Mouse (Mus musculus) spleen, postnatal 4 days (tissue): Measurements from ENCODE around the gene Pmm1.

ENCODE experiments used
- DNase-seq, 2 experiments: peaks; one replicate each; pipeline ENCODE4 v3.0.0; 2022; ENCODE audit warnings: low spot score in 2 of 2

Pmm1 gene

GRCm38 (mm10) chr15:81956457-81956856 is 4.3 kb downstream of the Pmm1 start:
- peak; percentile 54 to 86 for DNase-seq

- no peak for DNase-seq
These were observed 5.3 kb downstream of the Pmm1 start for GRCm38 (mm10) chr15:81955414-81955813.

GRCm38 (mm10) chr15:81954716-81955115 is 6.0 kb downstream of the Pmm1 start:
- no peak for DNase-seq

DNA sequence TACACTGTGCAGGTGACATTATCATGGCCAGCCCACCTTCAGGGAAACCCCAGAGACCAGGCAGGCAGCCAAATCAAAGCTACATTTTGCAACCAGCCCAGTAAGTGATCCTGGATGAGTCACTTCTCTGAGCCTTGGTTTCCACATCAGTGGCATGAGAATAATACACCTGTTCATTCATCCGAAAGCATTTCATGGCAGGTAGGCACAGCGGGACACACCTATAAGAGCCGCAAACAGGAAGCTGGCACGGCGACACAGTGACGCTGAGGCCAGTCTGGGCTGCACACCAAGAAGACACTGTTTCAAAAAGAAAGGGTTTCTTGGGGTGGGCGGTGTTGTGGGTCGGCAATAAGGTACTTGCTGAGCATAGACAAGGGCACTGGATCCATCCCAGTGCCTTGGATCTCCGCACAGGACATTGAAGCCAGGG is 6.6 kb downstream of the Pmm1 start:
- DNase-seq: no peak

DNA sequence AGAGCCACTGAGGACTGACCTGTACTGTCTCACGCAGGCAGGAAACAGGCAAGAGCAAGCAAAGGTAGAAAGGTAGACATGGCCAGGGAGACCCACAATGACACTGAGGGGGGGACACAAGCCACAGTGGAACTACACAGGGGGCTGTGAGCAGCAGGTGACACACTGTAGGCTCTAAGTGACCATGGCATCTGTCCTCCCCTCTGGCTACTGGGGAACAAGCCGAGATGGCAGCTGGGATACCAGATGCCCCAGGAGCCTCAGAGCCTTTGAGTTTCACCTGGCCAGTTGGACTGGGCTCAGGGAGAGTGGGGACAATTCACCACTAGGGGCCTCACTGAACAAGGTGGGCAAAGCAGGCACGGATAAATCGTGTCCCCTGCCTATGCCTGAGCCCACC is 8.4 kb downstream of the Pmm1 start:
- no peak for DNase-seq

- DNase-seq: peak in 1 of 2 experiments; percentile 56
These were observed 9.6 kb downstream of the Pmm1 start for GRCm38 (mm10) chr15:81951159-81951558.

DNA sequence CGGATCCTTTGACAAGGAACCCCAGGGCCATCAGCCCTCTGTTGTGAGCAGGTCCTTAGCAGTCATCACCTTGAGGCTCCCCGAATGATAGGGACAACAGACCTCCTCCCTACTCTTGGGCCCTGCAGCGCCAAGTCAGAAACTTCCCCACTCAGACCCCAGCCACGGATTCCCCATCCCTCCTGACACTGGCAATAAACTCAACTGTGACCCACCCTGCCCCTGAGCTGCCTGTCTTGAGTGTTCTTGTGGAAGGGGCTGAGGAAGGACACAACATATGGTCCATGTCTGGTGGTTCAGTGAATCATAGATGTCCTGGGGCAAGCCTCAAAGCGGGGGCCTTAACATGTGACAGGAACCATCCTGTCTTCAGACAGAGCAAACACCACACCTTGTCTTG is 10.0 kb downstream of the Pmm1 start:
- no peak for DNase-seq

GRCm38 (mm10) chr15:81949476-81950131 is 11.1 kb downstream of the Pmm1 start:
- DNase-seq: peak in 1 of 2 experiments; percentile 56

DNA sequence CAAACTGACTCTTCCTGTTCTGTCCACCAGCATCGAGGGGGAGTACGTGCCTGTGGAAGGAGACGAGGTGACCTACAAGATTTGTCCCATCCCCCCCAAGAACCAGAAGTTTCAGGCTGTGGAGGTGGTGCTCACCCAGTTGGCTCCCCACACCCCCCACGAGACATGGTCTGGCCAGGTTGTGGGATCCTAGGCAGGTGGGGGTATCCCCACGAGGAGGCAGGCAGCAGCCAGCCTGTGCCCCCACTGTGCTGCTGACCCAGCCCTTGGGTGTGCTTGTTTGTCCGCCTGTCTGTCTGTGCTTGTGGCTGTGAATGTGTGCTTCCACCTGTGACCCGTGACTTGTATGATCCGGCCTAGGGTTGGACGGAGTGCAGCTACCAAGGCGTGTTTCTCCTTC is 11.7 kb downstream of the Pmm1 start:
- DNase-seq: peak in 1 of 2 experiments; percentile 59

DNA sequence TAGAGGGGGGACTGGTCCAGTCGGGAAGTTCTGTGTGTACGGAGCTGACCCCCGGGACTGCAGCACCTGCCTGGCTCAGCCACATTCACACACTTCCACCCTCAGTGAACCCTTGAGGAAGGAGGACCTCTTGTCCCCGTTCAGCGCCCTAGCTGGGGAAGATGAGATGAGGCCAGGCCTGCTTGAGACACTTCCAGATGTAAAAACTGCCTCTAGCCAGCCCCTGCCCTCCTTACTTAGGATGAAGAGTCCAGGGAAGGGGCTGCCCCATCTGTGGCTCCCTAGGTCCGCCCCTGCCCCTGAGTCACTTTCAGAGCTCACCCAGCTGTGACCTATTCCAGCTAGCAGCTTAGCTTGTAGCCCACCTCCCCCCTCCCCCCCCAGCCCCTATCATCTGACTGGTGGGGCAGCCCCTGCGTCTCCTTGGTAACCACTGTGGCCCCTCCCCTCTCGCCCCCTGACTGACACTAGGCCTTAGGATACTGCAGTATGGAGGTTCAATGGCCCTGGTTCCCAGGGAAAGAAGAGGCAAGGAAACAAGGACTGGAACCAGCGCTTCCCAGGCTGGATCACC is 17.5 kb downstream of the Pmm1 start:
- peak in 1 of 2 experiments; percentile 52 for DNase-seq

DNA sequence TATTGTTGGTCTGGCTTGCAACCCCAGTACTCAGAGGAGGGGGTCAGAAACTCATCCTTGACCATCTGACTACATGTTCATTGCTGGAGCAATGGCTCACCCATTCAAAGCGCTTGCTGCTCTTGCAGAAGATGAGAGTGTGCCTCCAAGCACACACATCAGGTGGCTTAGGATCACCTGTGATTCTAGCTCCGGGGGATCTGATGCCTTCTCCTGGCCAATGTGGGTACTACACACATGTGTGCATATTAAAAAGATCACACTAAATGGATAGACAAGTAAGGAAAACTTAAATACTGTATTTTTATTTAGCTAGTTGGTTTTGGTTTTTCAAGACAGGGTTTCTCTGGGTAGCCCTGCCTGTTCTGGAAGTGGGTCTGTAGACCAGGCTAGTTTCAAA is 19.7 kb downstream of the Pmm1 start:
- peak in 1 of 2 experiments; percentile 54 for DNase-seq

- DNase-seq: peak in 1 of 2 experiments; percentile 47
These were observed 20.5 kb downstream of the Pmm1 start for GRCm38 (mm10) chr15:81940219-81940618.

- DNase-seq: no peak
These were observed 21.0 kb downstream of the Pmm1 start for GRCm38 (mm10) chr15:81939774-81940173.

DNA sequence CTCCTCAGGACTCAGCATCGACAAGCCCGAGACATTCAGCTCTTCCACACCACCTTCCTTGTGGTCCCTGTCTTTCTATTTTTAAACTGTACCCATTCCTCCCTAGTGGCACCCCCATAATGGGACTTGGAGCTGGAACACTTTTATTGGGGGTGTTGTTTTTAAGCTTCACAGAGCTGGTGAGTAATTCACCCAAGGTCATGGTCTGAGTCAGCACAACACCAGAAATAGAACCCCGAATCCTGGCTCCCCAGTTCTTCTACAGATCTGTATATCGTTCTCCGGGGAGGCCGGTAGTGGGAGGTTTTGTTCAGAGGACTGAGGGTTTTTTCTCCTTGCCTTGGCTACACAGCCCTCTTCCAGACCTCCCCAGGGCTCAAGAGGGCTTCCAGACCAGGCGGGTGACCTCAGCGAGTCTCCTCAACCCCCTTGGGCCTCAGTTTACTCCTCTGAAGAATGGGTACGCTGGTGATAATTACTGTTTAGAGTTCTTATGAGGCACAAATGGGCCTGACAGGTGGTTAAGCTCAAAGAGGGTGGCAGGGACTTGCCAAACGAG is 21.5 kb downstream of the Pmm1 start:
- peak in 1 of 2 experiments; percentile 55 for DNase-seq

- no peak for DNase-seq
These were observed 22.5 kb downstream of the Pmm1 start for GRCm38 (mm10) chr15:81938246-81938645.

DNA sequence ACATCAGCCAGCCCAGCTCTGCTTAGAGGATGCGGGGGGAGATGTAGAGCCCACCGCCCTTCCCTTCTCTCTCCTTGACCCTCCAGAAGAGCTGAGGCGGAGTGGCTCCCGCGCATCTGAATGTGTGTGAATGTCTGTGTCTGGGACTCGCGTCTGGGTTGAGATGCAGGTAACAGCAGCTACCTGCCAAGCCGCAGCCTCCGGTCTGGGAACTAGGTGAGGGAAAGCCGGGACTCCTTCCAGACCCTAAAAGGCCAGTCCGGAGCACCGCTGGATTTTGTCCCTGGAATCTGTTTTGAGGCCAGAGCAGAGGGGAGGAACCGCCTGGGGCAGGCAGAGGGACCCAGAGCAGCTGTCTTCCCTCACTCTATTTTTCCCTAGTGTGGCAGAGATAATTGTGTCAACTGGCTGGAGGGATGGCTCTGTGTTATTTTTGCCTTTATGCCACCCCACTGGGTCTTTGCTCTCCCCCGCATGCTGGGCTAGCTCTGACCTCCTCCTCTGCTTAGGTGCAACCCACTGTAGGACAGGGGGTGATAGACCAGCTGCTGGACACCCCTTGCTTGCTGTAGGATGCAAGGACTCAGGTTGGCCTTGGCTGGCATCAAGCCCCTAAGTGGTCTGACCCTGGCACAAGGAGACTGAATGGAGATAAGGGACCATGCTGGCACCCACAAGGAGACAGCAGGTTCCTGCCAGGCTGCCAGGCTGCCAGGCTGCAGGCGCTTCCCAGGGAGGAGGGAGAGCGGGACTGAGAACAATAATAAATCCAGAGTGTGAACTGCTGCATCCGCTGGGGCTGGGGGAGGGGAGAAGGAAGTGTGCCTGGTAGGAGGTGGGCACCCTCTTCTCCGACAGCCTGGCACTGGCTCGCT is 23.4 kb downstream of the Pmm1 start:
- no peak for DNase-seq

- DNase-seq: no peak
These were observed 24.1 kb downstream of the Pmm1 start, which contains the start of gene Csdc2 for GRCm38 (mm10) chr15:81936679-81937078. Gene Csdc2, plus strand, starts transcription at chr15:81936759.

- no peak for DNase-seq
These were observed 24.7 kb downstream of the Pmm1 start for GRCm38 (mm10) chr15:81935869-81936637.

GRCm38 (mm10) chr15:81933986-81934385 is 26.7 kb downstream of the Pmm1 start:
- no peak for DNase-seq

DNA sequence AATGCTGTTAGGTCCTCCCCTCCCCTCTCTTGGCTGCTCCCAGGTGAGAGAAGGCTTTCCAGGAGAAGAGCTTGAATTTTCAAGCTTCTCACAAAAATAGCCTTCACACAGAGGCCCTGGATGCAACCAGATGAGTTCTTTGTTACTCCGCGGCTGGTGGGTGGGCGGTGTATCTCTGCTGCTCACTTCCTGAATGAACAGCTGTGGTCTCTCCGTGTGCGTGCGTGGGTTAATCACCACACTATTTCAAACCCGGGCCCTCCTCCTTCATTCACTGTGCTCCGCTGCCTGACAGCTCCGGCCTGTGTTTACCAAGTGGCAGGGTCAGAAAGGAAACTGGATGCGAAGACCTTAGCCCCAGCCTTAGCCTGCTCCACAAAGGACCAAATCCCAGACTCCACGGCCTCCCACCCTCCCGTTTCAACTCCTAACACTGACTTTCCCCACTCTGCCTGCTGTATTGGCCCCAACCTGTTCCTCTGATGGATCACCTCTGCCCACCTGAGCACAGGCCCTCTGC is 27.7 kb downstream of the Pmm1 start:
- DNase-seq: peak in 1 of 2 experiments; percentile 42

GRCm38 (mm10) chr15:81928277-81928676 is 32.5 kb downstream of the Pmm1 start:
- DNase-seq: peak in 1 of 2 experiments; percentile 35
